In genomic region chr10:66935731-66936130, GRCm38 (mm10) we compare ENCODE assay signal across 18 mouse cellular contexts.
DNase-seq lines count a peak whose midpoint lies in the region; ATAC-seq and TF ChIP-seq lines count a peak whose summit lies in the region.
"Had no signal": no experiment of that assay in that cellular context is flagged by ENCODE, and none has a peak within 500 bp of the region (broad histone marks: within the 10 kb centered on the region; RNA-seq: fewer than 3 reads in every experiment).

No protein-coding gene starts in this region.

- no peak overlapping the region for H3K4me3 ChIP-seq in CH12.LX (replicated peaks in 1 of 3; ENCODE audit: low read depth in 2 of 3, low read length in 2 of 3, poor library complexity in 1 of 3)
- no peak overlapping the region for H3K4me3 ChIP-seq in heart, embryonic 15.5 days
- H3K4me3 ChIP-seq in macrophage (ENCODE audit: inconsistent target) = no peak overlapping the region
- no peak overlapping the region for H3K4me3 ChIP-seq in lung, postnatal 0 days (ENCODE audit: low read depth, low read length)
- H3K4me3 ChIP-seq: embryonic facial prominence, embryonic 15.5 days; forebrain, embryonic 13.5 days; hindbrain, embryonic 15.5 days; left cerebral cortex, adult 2 months; neural tube, embryonic 13.5 days had no signal

- 32% methylated on average over 6 of the region's 6 CpGs for WGBS in heart, embryonic 15.5 days
- 96% methylated on average over 6 of the region's 6 CpGs for WGBS in macrophage (ENCODE audit: missing documents)
- WGBS in lung, postnatal 0 days = 60% methylated on average over 6 of the region's 6 CpGs

- H3K4me1 ChIP-seq in CH12.LX (ENCODE audit: control insufficient read depth in 1 of 2, insufficient read depth in 2 of 2) = peaks cover 12 to 56% of the 10 kb centered on the region in 2 experiments
- peaks cover 6% of the 10 kb centered on the region; the same call in 1 of the 2 replicates for H3K4me1 ChIP-seq in heart, embryonic 15.5 days (replicated peaks)
- no peaks in the 10 kb centered on the region for H3K4me1 ChIP-seq in lung, postnatal 0 days (ENCODE audit: insufficient read depth, low read depth, low read length)
- H3K4me1 ChIP-seq: forebrain, embryonic 13.5 days; hindbrain, embryonic 15.5 days had no signal

- H3K79me2 ChIP-seq in CH12.LX (replicated peaks; ENCODE audit: control insufficient read depth, extremely low read depth, insufficient read depth, poor library complexity, severe bottlenecking) (no peaks in the 10 kb centered on the region), macrophage (ENCODE audit: inconsistent target) (no peaks in the 10 kb centered on the region)

- no peak for TF ChIP-seq CTCF in CH12.LX (conservative IDR thresholded peaks at IDR 0.05 in 1 of 2, IDR thresholded peaks at IDR 0.05 in 1 of 2; ENCODE audit: low read depth in 2 of 2, low read length in 2 of 2)
- no peak for TF ChIP-seq CTCF in lung, postnatal 0 days (IDR thresholded peaks at IDR 0.05)

- intact Hi-C loops in heart, postnatal 36 days (cut with DNase I) = no loop called here

- peak; percentile 87 for ATAC-seq in heart, embryonic 15.5 days (replicated peaks; ENCODE audit: insufficient number of reproducible peaks, insufficient read depth, low FRiP score, low read depth)
- ATAC-seq in lung, postnatal 0 days = no peak
- ATAC-seq: forebrain, embryonic 13.5 days had no signal

- DNase-seq in heart, adult 11 months = peak; percentile 97
- DNase-seq in heart, postnatal 36 days = no peak
- no peak for DNase-seq in CH12.LX (ENCODE audit: extremely low read depth)
- DNase-seq in ovary, postnatal 36 days (ENCODE audit: low spot score) = no peak
- no peak for DNase-seq in lung, postnatal 0 days (ENCODE audit: low spot score)
- DNase-seq in frontal cortex, postnatal 36 days (ENCODE audit: low spot score in 2 of 2) = no peak
- DNase-seq: adrenal gland, adult 2 months; cerebellum, adult 11 months; cerebellum, postnatal 36 days; kidney, adult 2 months; lung, postnatal 10 days had no signal

- no peak for TF ChIP-seq POLR2A in CH12.LX (IDR thresholded peaks at IDR 0.05; ENCODE audit: low read depth, low read length)

- no peak for TF ChIP-seq EP300 in CH12.LX (IDR thresholded peaks at IDR 0.05; ENCODE audit: low read length)
- TF ChIP-seq EP300 in lung, postnatal 0 days (IDR thresholded peaks at IDR 0.05) = no peak

- no peak for TF ChIP-seq RAD21 in CH12.LX (IDR thresholded peaks at IDR 0.05; ENCODE audit: low read depth, low read length)

- H3K27ac ChIP-seq in CH12.LX (ENCODE audit: insufficient read depth, low read depth) = no peak overlapping the region
- peak overlapping the region; percentile 52 for H3K27ac ChIP-seq in heart, embryonic 15.5 days
- H3K27ac ChIP-seq in macrophage = peak overlapping the region; percentile 13; the same call in 1 of the 2 replicates
- no peak overlapping the region for H3K27ac ChIP-seq in lung, postnatal 0 days (ENCODE audit: low read length)
- H3K27ac ChIP-seq: embryonic facial prominence, embryonic 15.5 days; forebrain, embryonic 13.5 days; hindbrain, embryonic 15.5 days; left cerebral cortex, adult 2 months; neural tube, embryonic 13.5 days had no signal

- H3K4me2 ChIP-seq in CH12.LX (ENCODE audit: insufficient read depth, low read depth, poor library complexity, severe bottlenecking) = peak overlapping the region; percentile 24; the same call in 1 of the 2 replicates
- H3K4me2 ChIP-seq in heart, embryonic 15.5 days = no peak overlapping the region
- no peak overlapping the region for H3K4me2 ChIP-seq in lung, postnatal 0 days (replicated peaks; ENCODE audit: low read depth, low read length)
- H3K4me2 ChIP-seq: embryonic facial prominence, embryonic 15.5 days; forebrain, embryonic 13.5 days; hindbrain, embryonic 15.5 days; neural tube, embryonic 13.5 days had no signal

- H3K36me3 ChIP-seq in CH12.LX (replicated peaks in 1 of 2; ENCODE audit: control insufficient read depth in 1 of 2, insufficient read depth in 1 of 2, low read length in 1 of 2) (no peaks in the 10 kb centered on the region), macrophage (ENCODE audit: inconsistent target) (no peaks in the 10 kb centered on the region)
- no peaks in the 10 kb centered on the region for H3K36me3 ChIP-seq in heart, embryonic 15.5 days
- no peaks in the 10 kb centered on the region for H3K36me3 ChIP-seq in lung, postnatal 0 days (ENCODE audit: insufficient read depth, low read length)
- H3K36me3 ChIP-seq: embryonic facial prominence, embryonic 15.5 days; hindbrain, embryonic 15.5 days; neural tube, embryonic 13.5 days had no signal

- dilution Hi-C loops in CH12.LX (cut with MboI; ENCODE audit: extremely low pct_ligation_motif_present, extremely low pct_unique_long_range_greater_than_20kb, low sequenced_read_pairs) = no loop called here

- in situ Hi-C loops in CH12.LX (cut with MboI; ENCODE audit: low pct_ligation_motif_present, low pct_unique_long_range_greater_than_20kb, low sequenced_read_pairs) = no loop called here

- no peak overlapping the region for H3K9ac ChIP-seq in CH12.LX (ENCODE audit: insufficient read depth, low read depth)
- no peak overlapping the region for H3K9ac ChIP-seq in heart, embryonic 15.5 days
- no peak overlapping the region for H3K9ac ChIP-seq in lung, postnatal 0 days (replicated peaks; ENCODE audit: low read depth)
- H3K9ac ChIP-seq: embryonic facial prominence, embryonic 15.5 days; forebrain, embryonic 13.5 days; hindbrain, embryonic 15.5 days; neural tube, embryonic 13.5 days had no signal

- H3K27me3 ChIP-seq in CH12.LX (replicated peaks) = no peaks in the 10 kb centered on the region
- no peaks in the 10 kb centered on the region for H3K27me3 ChIP-seq in heart, embryonic 15.5 days
- no peaks in the 10 kb centered on the region for H3K27me3 ChIP-seq in lung, postnatal 0 days (replicated peaks; ENCODE audit: insufficient read depth, low read length)
- H3K27me3 ChIP-seq: embryonic facial prominence, embryonic 15.5 days; forebrain, embryonic 13.5 days; hindbrain, embryonic 15.5 days; neural tube, embryonic 13.5 days had no signal

- H3K9me3 ChIP-seq in CH12.LX (replicated peaks; ENCODE audit: low read length) = no peaks in the 10 kb centered on the region
- no peaks in the 10 kb centered on the region for H3K9me3 ChIP-seq in heart, embryonic 15.5 days (replicated peaks)
- H3K9me3 ChIP-seq in lung, postnatal 0 days (ENCODE audit: low read length) = no peaks in the 10 kb centered on the region
- H3K9me3 ChIP-seq: embryonic facial prominence, embryonic 15.5 days; forebrain, embryonic 13.5 days; hindbrain, embryonic 15.5 days; neural tube, embryonic 13.5 days had no signal

TF ChIP-seq in CH12.LX, 34 proteins besides CTCF, POLR2A, EP300 and RAD21:
- no peak for TF ChIP-seq MXI1 (IDR thresholded peaks at IDR 0.05; ENCODE audit: low read depth, low read length)
- TF ChIP-seq UBTF (IDR thresholded peaks at IDR 0.05; ENCODE audit: low read depth, low read length) = no peak
- TF ChIP-seq JUN (IDR thresholded peaks at IDR 0.05; ENCODE audit: insufficient read depth, low read depth, low read length) = no peak
- TF ChIP-seq E2F4 (IDR thresholded peaks at IDR 0.05; ENCODE audit: insufficient replicate concordance, low read depth, low read length) = no peak
- TF ChIP-seq ETS1 (conservative IDR thresholded peaks at IDR 0.05; ENCODE audit: low read depth, low read length) = no peak
- no peak for TF ChIP-seq RCOR1 (conservative IDR thresholded peaks at IDR 0.05; ENCODE audit: low read depth, low read length)
- TF ChIP-seq NELFE (IDR thresholded peaks at IDR 0.05; ENCODE audit: low read depth, low read length) = no peak
- no peak for TF ChIP-seq PAX5 (IDR thresholded peaks at IDR 0.05; ENCODE audit: low read length)
- TF ChIP-seq CHD2 (IDR thresholded peaks at IDR 0.05; ENCODE audit: low read length) = no peak
- TF ChIP-seq USF2 (conservative IDR thresholded peaks at IDR 0.05; ENCODE audit: low read depth, low read length) = no peak
- no peak for TF ChIP-seq SMC3 (IDR thresholded peaks at IDR 0.05; ENCODE audit: low read depth, low read length)
- no peak for TF ChIP-seq BHLHE40 (IDR thresholded peaks at IDR 0.05; ENCODE audit: low read depth, low read length)
- TF ChIP-seq HCFC1 (IDR thresholded peaks at IDR 0.05; ENCODE audit: low read depth, low read length) = no peak
- TF ChIP-seq USF1 (IDR thresholded peaks at IDR 0.05; ENCODE audit: low read depth, low read length) = no peak
TF ChIP-seq in CH12.LX: peak in this region for 0.

Comparison
In these comparisons a context has a peak if more than half of its experiments do, and no peak if none do; other contexts are left out.
1. H3K27ac ChIP-seq: peak in heart, embryonic 15.5 days (single experiment) and macrophage (single experiment); none in CH12.LX (single experiment) and lung, postnatal 0 days (single experiment).